11 mouse cellular contexts compared by ENCODE assay signal in genomic region chr16:14258856-14259255, GRCm38 (mm10). TPM values are rescaled to one million over a fixed set of nuclear protein-coding genes. Genes with fewer than 3 reads are reported as not detected.
DNase-seq lines count a peak whose midpoint lies in the region; ATAC-seq and TF ChIP-seq lines count a peak whose summit lies in the region.
"Had no signal": no experiment of that assay in that cellular context is flagged by ENCODE, and none has a peak within 500 bp of the region (broad histone marks: within the 10 kb centered on the region; RNA-seq: fewer than 3 reads in every experiment).

No protein-coding gene starts in this region.

- no peak for TF ChIP-seq POLR2A in heart, adult 2 months (IDR thresholded peaks at IDR 0.05; ENCODE audit: insufficient read depth, low read depth, low read length)

- peak overlapping the region; percentile 54 for H3K27ac ChIP-seq in heart, adult 2 months
- no peak overlapping the region for H3K27ac ChIP-seq in heart, embryonic 12.5 days (ENCODE audit: poor library complexity, severe bottlenecking)
- H3K27ac ChIP-seq: embryonic facial prominence, embryonic 15.5 days; limb, embryonic 12.5 days; midbrain, embryonic 13.5 days had no signal

- 0 out of 2 replicates have a peak, but pooled peaks have one; percentile 36 for TF ChIP-seq EP300 in heart, adult 2 months (IDR thresholded peaks at IDR 0.05; ENCODE audit: insufficient read depth, low read depth, low read length)

- WGBS in heart, adult 2 months = 39% methylated on average over 2 of the region's 2 CpGs
- WGBS in heart, embryonic 12.5 days = 25% methylated on average over 2 of the region's 2 CpGs

- no peaks in the 10 kb centered on the region; the same call in 1 of the 2 replicates for H3K36me3 ChIP-seq in heart, adult 2 months (ENCODE audit: control insufficient read depth, insufficient read depth, low read length)
- H3K36me3 ChIP-seq in heart, embryonic 12.5 days = no peaks in the 10 kb centered on the region
- H3K36me3 ChIP-seq: embryonic facial prominence, embryonic 15.5 days; limb, embryonic 12.5 days; midbrain, embryonic 13.5 days had no signal

- DNase-seq in heart, adult 2 months = peak; percentile 42 to 67
- peak; percentile 63 for DNase-seq in gastrocnemius, adult 18-20 months (ENCODE audit: low spot score)
- DNase-seq in kidney, adult 8-10 months = peak; percentile 7 to 19
- peak; percentile 43 for DNase-seq in lung, postnatal 25 days (ENCODE audit: low spot score)
- no peak for DNase-seq in thymus, adult 18-20 months
- DNase-seq in B cell, adult 2 months = no peak

- no peak overlapping the region for H3K9ac ChIP-seq in heart, adult 2 months (ENCODE audit: low read depth, low read length)
- no peak overlapping the region for H3K9ac ChIP-seq in heart, embryonic 12.5 days
- H3K9ac ChIP-seq: embryonic facial prominence, embryonic 15.5 days; limb, embryonic 12.5 days; midbrain, embryonic 13.5 days had no signal

- no peaks in the 10 kb centered on the region for H3K27me3 ChIP-seq in heart, adult 2 months (ENCODE audit: control insufficient read depth, insufficient read depth, low read length)
- H3K27me3 ChIP-seq in heart, embryonic 12.5 days (replicated peaks) = peaks cover 94% of the 10 kb centered on the region
- H3K27me3 ChIP-seq: embryonic facial prominence, embryonic 15.5 days; limb, embryonic 12.5 days; midbrain, embryonic 13.5 days had no signal

- no peak for TF ChIP-seq CTCF in heart, adult 2 months (IDR thresholded peaks at IDR 0.05)

- peaks cover 3% of the 10 kb centered on the region; the same call in 1 of the 2 replicates for H3K4me1 ChIP-seq in heart, adult 2 months (ENCODE audit: control insufficient read depth, insufficient read depth, low read length)
- H3K4me1 ChIP-seq in heart, embryonic 12.5 days (replicated peaks) = no peaks in the 10 kb centered on the region; the same call in 1 of the 2 replicates
- H3K4me1 ChIP-seq: embryonic facial prominence, embryonic 15.5 days; limb, embryonic 12.5 days; midbrain, embryonic 13.5 days had no signal

- H3K9me3 ChIP-seq in heart, embryonic 12.5 days (replicated peaks) = no peaks in the 10 kb centered on the region
- H3K9me3 ChIP-seq: embryonic facial prominence, embryonic 15.5 days; limb, embryonic 12.5 days; midbrain, embryonic 13.5 days had no signal

- intact Hi-C loops in heart, adult 2 months (cut with DNase I) = no loop called here

- H3K79me2 ChIP-seq in heart, adult 2 months (replicated peaks; ENCODE audit: control insufficient read depth, insufficient read depth, low read length) = no peaks in the 10 kb centered on the region

- H3K4me2 ChIP-seq in heart, embryonic 12.5 days = no peak overlapping the region
- H3K4me2 ChIP-seq: embryonic facial prominence, embryonic 15.5 days; limb, embryonic 12.5 days; midbrain, embryonic 13.5 days had no signal

- ATAC-seq in heart, embryonic 12.5 days (ENCODE audit: insufficient number of reproducible peaks, low FRiP score) = no peak
- ATAC-seq in erythroblast, adult 5-6 weeks (replicated peaks; ENCODE audit: low FRiP score, poor library complexity, severe bottlenecking) = no peak
- ATAC-seq: midbrain, embryonic 13.5 days had no signal

- no peak overlapping the region for H3K4me3 ChIP-seq in heart, adult 2 months
- H3K4me3 ChIP-seq in heart, embryonic 12.5 days = no peak overlapping the region
- H3K4me3 ChIP-seq: embryonic facial prominence, embryonic 15.5 days; limb, embryonic 12.5 days; midbrain, embryonic 13.5 days had no signal

RNA-seq across cellular contexts. Expression of gene Myh11, which starts 32.3 kb away (rescaled TPM):
- total RNA-seq in heart, adult 2 months (2021) = 10 to 100 TPM; 31.7 to 34.4 TPM
- 16.9 and 18.3 TPM in 2 replicates for polyA plus RNA-seq in heart, adult 2 months (2012; rRNA removed)
- polyA plus RNA-seq in heart, embryonic 12.5 days (2016; fragmentation: Nextera tagmentation; extraction: Ambion mirVana) = 0.74 and 1.8 TPM in 2 replicates
- 10 to 100 TPM; 19.7 to 24.3 TPM for total RNA-seq in gastrocnemius, adult 18-20 months (2021)
- not detected in 2 replicates for total RNA-seq in erythroblast, adult 5-6 weeks (2015; ENCODE audit: low replicate concordance)
- not detected in 2 replicates for total RNA-seq in erythroblast, adult 5-6 weeks (2017; ENCODE audit: low replicate concordance)

RNA-seq across cellular contexts. Expression of gene Fopnl, which starts 58.3 kb away (rescaled TPM):
- 10 to 100 TPM; 56.8 to 63.9 TPM for total RNA-seq in heart, adult 2 months (2021)
- polyA plus RNA-seq in heart, adult 2 months (2012; rRNA removed) = 58.9 and 102 TPM in 2 replicates
- 96.3 and 112 TPM in 2 replicates for polyA plus RNA-seq in heart, embryonic 12.5 days (2016; fragmentation: Nextera tagmentation; extraction: Ambion mirVana)
- total RNA-seq in gastrocnemius, adult 18-20 months (2021) = 10 to 100 TPM; 68.6 to 70.6 TPM
- 25.4 and 37.0 TPM in 2 replicates for total RNA-seq in erythroblast, adult 5-6 weeks (2015; ENCODE audit: low replicate concordance)
- 12.0 and 15.2 TPM in 2 replicates for total RNA-seq in erythroblast, adult 5-6 weeks (2017; ENCODE audit: low replicate concordance)

Comparison
In these comparisons a context has a peak if more than half of its experiments do, and no peak if none do; other contexts are left out.
1. DNase-seq: peak in heart, adult 2 months (2 of 2), gastrocnemius, adult 18-20 months (single experiment), kidney, adult 8-10 months (2 of 2) and lung, postnatal 25 days (single experiment); none in thymus, adult 18-20 months (0 of 2) and B cell, adult 2 months (0 of 2).
2. RNA of gene Myh11, which starts 32.3 kb away (total RNA-seq): 31.7 to 34.4 TPM in heart, adult 2 months and 19.7 to 24.3 TPM in gastrocnemius, adult 18-20 months; not detected in erythroblast, adult 5-6 weeks; every median in the first group is over 10 times any median in the second.